Mouse (Mus musculus): ENCODE results near the gene Rack1.

DNA sequence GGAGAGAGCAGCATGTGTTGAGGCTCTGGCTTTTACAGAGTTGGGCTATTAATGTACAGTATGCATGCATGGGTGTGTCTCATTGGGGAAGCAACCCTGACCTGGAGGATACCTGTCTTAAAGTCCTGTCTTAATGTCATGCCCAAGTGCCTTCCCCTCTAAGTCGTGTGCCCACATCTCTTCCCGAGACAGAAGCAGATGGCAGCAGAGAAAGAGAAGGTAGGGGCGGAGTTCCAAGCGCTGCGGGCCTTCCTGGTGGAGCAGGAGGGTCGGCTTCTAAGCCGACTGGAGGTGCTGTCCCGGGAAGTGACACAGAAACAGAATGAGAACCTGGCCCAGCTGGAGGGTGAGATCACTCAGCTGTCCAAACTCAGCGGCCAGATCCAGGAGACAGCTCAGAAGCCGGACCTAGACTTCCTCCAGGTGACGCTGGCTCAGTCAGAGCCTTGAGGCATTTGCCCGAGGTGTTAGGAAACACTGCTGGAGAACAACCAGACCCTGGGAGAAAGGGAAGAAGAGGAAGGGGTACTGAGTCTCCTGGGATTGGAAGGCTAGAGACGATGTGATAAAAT, 45.2 kb downstream of the Rack1 start:
- TF ChIP-seq POLR2A (IDR thresholded peaks at IDR 0.05; ENCODE audit: low read depth, low read length) (no peak), CTCF (IDR thresholded peaks at IDR 0.05; ENCODE audit: extremely low read depth, insufficient read depth, insufficient read length, insufficient replicate concordance) (no peak)
